Mouse (Mus musculus) MEL (cell line): ENCODE results near the gene Scimp.

ENCODE experiments used
- CHD1 ChIP-seq: IDR thresholded peaks from 2 replicates; pipeline ENCODE4 v1.6.1; 2012; ENCODE audit warnings: low read depth, mild to moderate bottlenecking, inconsistent platforms, low read length, improper control_type of control experiment
- CTCF ChIP-seq, 3 experiments: IDR thresholded peaks in 2 of 3; conservative IDR thresholded peaks in 1 of 3; 2 replicates each; pipeline ENCODE4 v1.5.1; 2011 to 2012; ENCODE audit warnings: low read length in 3 of 3, low read depth in 2 of 3, mild to moderate bottlenecking in 2 of 3, improper control_type of control experiment in 1 of 3, inconsistent platforms in 1 of 3, mixed read lengths in 1 of 3, moderate library complexity in 1 of 3; ENCODE audit not compliant: control insufficient read depth in 1 of 3, insufficient read depth in 1 of 3, poor library complexity in 1 of 3, severe bottlenecking in 1 of 3
- EP300 ChIP-seq, 2 experiments: IDR thresholded peaks; 2 replicates each; pipeline ENCODE4 v1.6.1; 2011; ENCODE audit warnings: improper control_type of control experiment in 2 of 2, low read length in 2 of 2, low read depth in 1 of 2, mild to moderate bottlenecking in 1 of 2
- JUND ChIP-seq: IDR thresholded peaks from 2 replicates; pipeline ENCODE4 v1.6.1; 2011; ENCODE audit warnings: low read depth, mild to moderate bottlenecking, improper control_type of control experiment, low read length
- MAFK ChIP-seq: IDR thresholded peaks from 2 replicates; pipeline ENCODE4 v1.6.1; 2011; ENCODE audit warnings: low read depth, mild to moderate bottlenecking, low read length, improper control_type of control experiment, borderline replicate concordance
- POLR2A ChIP-seq, 2 experiments: IDR thresholded peaks; 2 replicates each; pipeline ENCODE4 v1.6.1; 2011 to 2012; ENCODE audit warnings: low read length in 2 of 2, mild to moderate bottlenecking in 2 of 2, control low read depth in 1 of 2, improper control_type of control experiment in 1 of 2, low read depth in 1 of 2, moderate library complexity in 1 of 2; ENCODE audit not compliant: control insufficient read depth in 1 of 2, insufficient read depth in 1 of 2, poor library complexity in 1 of 2
- SMC3 ChIP-seq: IDR thresholded peaks from 2 replicates; pipeline ENCODE4 v1.6.1; 2011; ENCODE audit warnings: low read depth, low read length, improper control_type of control experiment
- USF1 ChIP-seq: IDR thresholded peaks from 2 replicates; pipeline ENCODE4 v1.6.1; 2014; ENCODE audit warnings: low read depth, mild to moderate bottlenecking, inconsistent platforms, low read length, improper control_type of control experiment, moderate library complexity

GRCm38 (mm10) chr11:70754476-70754875, 57.9 kb downstream of the Scimp start:
- TF ChIP-seq CTCF (IDR thresholded peaks at IDR 0.05 in 2 of 3, conservative IDR thresholded peaks at IDR 0.05 in 1 of 3; ENCODE audit: control insufficient read depth in 1 of 3, insufficient read depth in 1 of 3, low read depth in 2 of 3, low read length in 3 of 3, poor library complexity in 1 of 3, severe bottlenecking in 1 of 3) (no peak), MAFK (no peak), SMC3 (no peak), EP300 (IDR thresholded peaks at IDR 0.05; ENCODE audit: low read depth in 1 of 2, low read length in 2 of 2) (no peak), POLR2A (IDR thresholded peaks at IDR 0.05; ENCODE audit: control insufficient read depth in 1 of 2, insufficient read depth in 1 of 2, low read depth in 1 of 2, low read length in 2 of 2, poor library complexity in 1 of 2) (no peak), USF1 (no peak), CHD1 (no peak), JUND (no peak)
